Mouse (Mus musculus) E14TG2a.4 (cell line): ENCODE data around the gene Ttc28.

ENCODE experiments used
- CTCF ChIP-seq: conservative IDR thresholded peaks from 2 replicates; pipeline ENCODE4 v1.5.1; 2014; ENCODE audit warnings: low read length
- NANOG ChIP-seq: IDR thresholded peaks from 2 replicates; pipeline ENCODE4 v1.6.1; 2014; ENCODE audit warnings: borderline replicate concordance, low read length, mixed read lengths
- POU5F1 ChIP-seq: IDR thresholded peaks from 2 replicates; pipeline ENCODE4 v1.6.1; 2014; ENCODE audit warnings: low read length, borderline replicate concordance

DNA sequence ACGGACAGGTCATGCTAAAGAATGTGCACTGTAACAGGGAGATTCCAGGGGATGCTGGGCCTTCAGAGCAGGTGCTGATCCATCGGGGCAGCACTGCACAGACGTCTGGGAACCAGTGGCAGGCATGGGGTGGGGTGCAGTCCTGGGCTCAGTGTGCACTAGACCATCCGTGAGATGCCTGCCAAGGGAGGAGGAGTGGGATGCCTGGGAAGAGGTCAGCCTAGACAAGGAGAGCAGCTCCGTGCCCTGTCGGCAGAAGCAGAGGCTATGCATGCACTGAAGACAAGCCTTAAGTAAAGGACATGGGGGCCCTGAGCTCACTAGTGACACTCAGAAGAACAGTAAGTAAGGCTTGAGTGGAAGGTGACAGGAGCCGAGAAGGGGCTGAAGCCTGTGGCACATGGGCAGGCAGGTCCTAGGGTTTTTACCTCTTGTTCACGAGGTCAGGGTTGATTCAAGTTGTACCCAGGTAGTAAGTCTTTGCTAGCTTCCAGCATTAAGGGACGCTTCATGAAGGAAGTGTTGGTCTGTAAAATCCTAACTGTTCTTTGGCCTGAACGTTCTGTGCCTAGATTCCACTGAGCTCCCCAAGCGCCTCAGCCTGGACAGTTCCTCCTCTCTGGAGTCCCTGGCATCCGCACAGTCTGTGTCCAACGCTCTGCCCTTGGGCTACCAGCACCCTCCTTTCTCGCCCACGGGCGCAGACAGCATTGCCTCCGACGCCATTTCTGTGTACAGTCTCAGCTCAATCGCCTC lies 405.0 kb downstream of the Ttc28 start:
- TF ChIP-seq CTCF (no peak), POU5F1 (no peak), NANOG (no peak)
